Mouse (Mus musculus) megakaryocyte-erythroid progenitor cell, adult 5 weeks (primary cell): Measurements from ENCODE around the gene Fam24b. TPM values are rescaled to one million over a fixed set of nuclear protein-coding genes. Genes with fewer than 3 reads are reported as not detected.

ENCODE experiments used
- polyA plus RNA-seq: library from polyadenylated mRNA; stranded (reverse); fragments of >175 nt; gene quantifications from 2 replicates; pipeline ENCODE4 v1.2.3, GENCODE M21; 2012

Gene Fam24b
- not detected in 2 replicates for polyA plus RNA-seq

GRCm38 (mm10) chr7:131329416-131329815 lies at the start of gene Fam24b:
TSS of gene Fam24b (minus strand) at chr7:131329516.

GRCm38 (mm10) chr7:131370648-131371469 lies 41.5 kb upstream of the Fam24b start, which contains the start of gene Pstk:
TSS of gene Pstk (plus strand) at chr7:131371141.

GRCm38 (mm10) chr7:131362615-131363300 lies 33.4 kb upstream of the Fam24b start, which contains the start of gene 2310057M21Rik:
TSS of gene 2310057M21Rik (minus strand) at chr7:131362759.

GRCm38 (mm10) chr7:131333564-131333963 lies 4.2 kb upstream of the Fam24b start, which contains the start of gene Fam24a:
TSS of gene Fam24a (plus strand) at chr7:131333864.

GRCm38 (mm10) chr7:131322192-131322591 lies 7.1 kb downstream of the Fam24b start, which contains the start of gene Cuzd1:
TSS of gene Cuzd1 (minus strand) at chr7:131322292.

Other genes with a start within 250 kb of the Fam24b start
- not detected in 2 replicates for gene 4933402N03Rik, start 183.2 kb downstream of the Fam24b start, polyA plus RNA-seq
- not detected in 2 replicates for gene 5430419D17Rik, start 155.1 kb downstream of the Fam24b start, polyA plus RNA-seq
- not detected in 2 replicates for gene Cuzd1, start 7.2 kb downstream of the Fam24b start, polyA plus RNA-seq
- not detected in 2 replicates for gene Fam24a, start 4.3 kb upstream of the Fam24b start, polyA plus RNA-seq
- 14.5 and 21.7 TPM in 2 replicates for gene 2310057M21Rik, start 33.2 kb upstream of the Fam24b start, polyA plus RNA-seq
- gene Pstk, start 41.6 kb upstream of the Fam24b start, polyA plus RNA-seq = 24.7 and 26.9 TPM in 2 replicates
- 8.7 and 12.0 TPM in 2 replicates for gene Ikzf5, start 81.0 kb upstream of the Fam24b start, polyA plus RNA-seq
- 2.8 and 3.4 TPM in 2 replicates for gene Acadsb, start 81.1 kb upstream of the Fam24b start, polyA plus RNA-seq
- gene Hmx3, start 213.4 kb upstream of the Fam24b start, polyA plus RNA-seq = 0.03 and 0.04 TPM in 2 replicates
- gene Hmx2, start 219.3 kb upstream of the Fam24b start, polyA plus RNA-seq = 0.04 and 0.15 TPM in 2 replicates
- 49.0 and 54.4 TPM in 2 replicates for gene Bub3, start 230.7 kb upstream of the Fam24b start, polyA plus RNA-seq